ENCODE assay signal across 24 mouse cellular contexts in the genomic region with DNA sequence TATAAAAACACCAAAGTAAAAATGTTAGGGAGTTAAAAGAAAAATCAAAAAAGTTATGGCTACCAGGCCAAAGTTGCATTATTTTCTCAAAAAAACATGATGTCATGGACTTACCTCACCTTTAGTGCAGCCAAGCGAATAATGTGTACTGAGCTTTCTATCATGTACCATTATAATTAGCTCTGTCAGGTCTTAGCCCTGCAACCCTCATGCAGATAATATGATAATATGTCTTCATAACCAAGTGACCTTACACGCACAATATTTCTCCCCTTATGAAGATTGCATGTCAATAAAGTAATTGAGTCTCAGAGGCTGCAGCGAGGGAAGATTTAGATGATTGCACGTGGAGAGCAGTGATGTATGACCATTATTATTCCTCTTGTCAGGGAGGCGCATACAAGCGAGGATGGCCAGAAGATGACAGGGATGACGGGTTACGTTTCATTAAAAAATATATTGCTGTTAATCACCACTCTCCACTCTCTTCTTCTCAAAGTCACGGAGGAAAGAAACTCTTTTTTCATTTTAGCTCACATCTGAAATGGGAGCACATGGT.
A peak's percentile ranks its signal among the peaks of the same experiment; 100 is the strongest.
DNase-seq lines count a peak whose midpoint lies in the region; ATAC-seq and TF ChIP-seq lines count a peak whose summit lies in the region.
"Had no signal": no experiment of that assay in that cellular context is flagged by ENCODE, and none has a peak within 500 bp of the region (broad histone marks: within the 10 kb centered on the region; RNA-seq: fewer than 3 reads in every experiment).

No protein-coding gene starts in this region.

- H3K27ac ChIP-seq in heart, embryonic 10.5 days: no peak overlapping the region
- 0 out of 2 replicates have a peak overlapping the region, but pooled peaks have one; percentile 19 for H3K27ac ChIP-seq in kidney, embryonic 15.5 days
- H3K27ac ChIP-seq in kidney, embryonic 14.5 days (ENCODE audit: low read depth, low read length): no peak overlapping the region
- no peak overlapping the region for H3K27ac ChIP-seq in hindbrain, embryonic 14.5 days
- peak overlapping the region; percentile 17; the same call in 1 of the 2 replicates for H3K27ac ChIP-seq in stomach, embryonic 14.5 days (ENCODE audit: low read length)
- H3K27ac ChIP-seq in left cerebral cortex, adult 2 months: no peak overlapping the region
- H3K27ac ChIP-seq: forebrain, embryonic 10.5 days; gastrocnemius, adult 2 months had no signal

- no peak for TF ChIP-seq CTCF in left cerebral cortex, adult 2 months (IDR thresholded peaks at IDR 0.05)

- H3K4me3 ChIP-seq in heart, embryonic 10.5 days: no peak overlapping the region
- no peak overlapping the region for H3K4me3 ChIP-seq in kidney, embryonic 15.5 days (replicated peaks)
- H3K4me3 ChIP-seq in kidney, embryonic 14.5 days (ENCODE audit: low read length): no peak overlapping the region
- H3K4me3 ChIP-seq in hindbrain, embryonic 14.5 days (replicated peaks; ENCODE audit: low read length): no peak overlapping the region
- H3K4me3 ChIP-seq in stomach, embryonic 14.5 days (ENCODE audit: low read depth, low read length): no peak overlapping the region
- H3K4me3 ChIP-seq in left cerebral cortex, adult 2 months: no peak overlapping the region
- H3K4me3 ChIP-seq: embryonic facial prominence, embryonic 15.5 days; erythroblast, embryonic 14.5 days; forebrain, embryonic 10.5 days; gastrocnemius, adult 2 months had no signal

- H3K36me3 ChIP-seq in heart, embryonic 10.5 days: no peaks in the 10 kb centered on the region
- no peaks in the 10 kb centered on the region for H3K36me3 ChIP-seq in kidney, embryonic 15.5 days
- H3K36me3 ChIP-seq in kidney, embryonic 14.5 days (ENCODE audit: control insufficient read depth, insufficient read depth, low read length): no peaks in the 10 kb centered on the region
- H3K36me3 ChIP-seq in hindbrain, embryonic 14.5 days (replicated peaks; ENCODE audit: control insufficient read depth, insufficient read depth): no peaks in the 10 kb centered on the region
- H3K36me3 ChIP-seq in stomach, embryonic 14.5 days (ENCODE audit: control insufficient read depth, insufficient read depth, low read length): no peaks in the 10 kb centered on the region
- H3K36me3 ChIP-seq: embryonic facial prominence, embryonic 15.5 days; forebrain, embryonic 10.5 days; G1E had no signal

- WGBS in heart, embryonic 10.5 days: 89% methylated on average over 9 of the region's 9 CpGs
- WGBS in kidney, embryonic 15.5 days: 67% methylated on average over 9 of the region's 9 CpGs
- 65% methylated on average over 9 of the region's 9 CpGs for WGBS in kidney, embryonic 14.5 days
- 52% methylated on average over 9 of the region's 9 CpGs for WGBS in hindbrain, embryonic 14.5 days
- 70% methylated on average over 9 of the region's 9 CpGs for WGBS in stomach, embryonic 14.5 days

- no peaks in the 10 kb centered on the region for H3K4me1 ChIP-seq in heart, embryonic 10.5 days
- no peaks in the 10 kb centered on the region; the same call in 1 of the 2 replicates for H3K4me1 ChIP-seq in kidney, embryonic 15.5 days
- no peaks in the 10 kb centered on the region for H3K4me1 ChIP-seq in kidney, embryonic 14.5 days (ENCODE audit: control insufficient read depth, insufficient read depth, low read length)
- no peaks in the 10 kb centered on the region for H3K4me1 ChIP-seq in hindbrain, embryonic 14.5 days (replicated peaks; ENCODE audit: control insufficient read depth, insufficient read depth, low read length)
- peaks cover 14% of the 10 kb centered on the region for H3K4me1 ChIP-seq in stomach, embryonic 14.5 days (ENCODE audit: control insufficient read depth, insufficient read depth, low read length)

- no peak for ATAC-seq in kidney, embryonic 15.5 days (replicated peaks; ENCODE audit: low FRiP score)
- ATAC-seq in kidney, embryonic 14.5 days (ENCODE audit: low FRiP score, low TSS enrichment): no peak
- ATAC-seq in hindbrain, embryonic 14.5 days (ENCODE audit: low FRiP score): peak; percentile 53; the same call in 1 of the 2 replicates
- ATAC-seq in stomach, embryonic 14.5 days (ENCODE audit: insufficient number of reproducible peaks, insufficient read depth, low FRiP score, low read depth): no peak
- ATAC-seq: CD4-positive, CD25-positive, alpha-beta regulatory T cell, adult 4 months; forebrain, embryonic 14.5 days had no signal

- DNase-seq in heart, adult 11 months: peak; percentile 10
- no peak for DNase-seq in heart, embryonic 10.5 days (ENCODE audit: low spot score)
- DNase-seq in hindbrain, embryonic 14.5 days (ENCODE audit: low spot score): peak; percentile 44
- no peak for DNase-seq in testis, postnatal 14 days (ENCODE audit: low spot score)
- no peak for DNase-seq in left cerebral cortex, adult 2 months (ENCODE audit: extremely low spot score in 1 of 2, low spot score in 2 of 2)
- DNase-seq: adrenal gland, postnatal 10 days; B cell, adult 2 months; cerebellum, adult 11 months; cerebellum, adult 8-10 months; cerebellum, postnatal 14 days; embryo, embryonic 11 days; gastrocnemius, adult 2 months; gastrocnemius, postnatal 25 days; heart, postnatal 10 days; heart, postnatal 4 days had no signal

- no peak overlapping the region for H3K9ac ChIP-seq in kidney, embryonic 15.5 days
- no peak overlapping the region for H3K9ac ChIP-seq in kidney, embryonic 14.5 days (ENCODE audit: low read depth, low read length)
- no peak overlapping the region for H3K9ac ChIP-seq in hindbrain, embryonic 14.5 days
- no peak overlapping the region for H3K9ac ChIP-seq in stomach, embryonic 14.5 days (replicated peaks; ENCODE audit: low read depth, low read length)
- H3K9ac ChIP-seq: embryonic facial prominence, embryonic 15.5 days had no signal

- intact Hi-C loops in left cerebral cortex, adult 2 months (cut with DNase I): no loop called here

- H3K4me2 ChIP-seq in kidney, embryonic 15.5 days: no peak overlapping the region
- H3K4me2 ChIP-seq in kidney, embryonic 14.5 days (replicated peaks; ENCODE audit: low read depth, low read length): no peak overlapping the region
- H3K4me2 ChIP-seq in hindbrain, embryonic 14.5 days (replicated peaks): no peak overlapping the region
- H3K4me2 ChIP-seq in stomach, embryonic 14.5 days (replicated peaks; ENCODE audit: low read depth, low read length): no peak overlapping the region
- H3K4me2 ChIP-seq: embryonic facial prominence, embryonic 15.5 days had no signal

- no peaks in the 10 kb centered on the region for H3K27me3 ChIP-seq in heart, embryonic 10.5 days (ENCODE audit: insufficient read depth, poor library complexity, severe bottlenecking)
- no peaks in the 10 kb centered on the region for H3K27me3 ChIP-seq in kidney, embryonic 15.5 days
- no peaks in the 10 kb centered on the region for H3K27me3 ChIP-seq in kidney, embryonic 14.5 days (ENCODE audit: control insufficient read depth, insufficient read depth, low read length)
- H3K27me3 ChIP-seq in hindbrain, embryonic 14.5 days (ENCODE audit: control insufficient read depth, insufficient read depth, low read length): no peaks in the 10 kb centered on the region
- no peaks in the 10 kb centered on the region for H3K27me3 ChIP-seq in stomach, embryonic 14.5 days (ENCODE audit: control insufficient read depth, insufficient read depth, low read length)
- H3K27me3 ChIP-seq: embryonic facial prominence, embryonic 15.5 days had no signal

- H3K9me3 ChIP-seq in heart, embryonic 10.5 days: no peaks in the 10 kb centered on the region
- H3K9me3 ChIP-seq in kidney, embryonic 15.5 days (replicated peaks): no peaks in the 10 kb centered on the region
- no peaks in the 10 kb centered on the region for H3K9me3 ChIP-seq in kidney, embryonic 14.5 days (ENCODE audit: control insufficient read depth, low read length)
- no peaks in the 10 kb centered on the region; the same call in 1 of the 2 replicates for H3K9me3 ChIP-seq in hindbrain, embryonic 14.5 days (ENCODE audit: control insufficient read depth, low read length)
- H3K9me3 ChIP-seq in stomach, embryonic 14.5 days (ENCODE audit: control insufficient read depth, low read depth, low read length): no peaks in the 10 kb centered on the region
- H3K9me3 ChIP-seq: embryonic facial prominence, embryonic 15.5 days; forebrain, embryonic 10.5 days; G1E had no signal

Comparison
In these comparisons a context has a peak if more than half of its experiments do, and no peak if none do; other contexts are left out.
1. DNase-seq: peak in heart, adult 11 months (single experiment) and hindbrain, embryonic 14.5 days (single experiment); none in heart, embryonic 10.5 days (single experiment), testis, postnatal 14 days (single experiment) and left cerebral cortex, adult 2 months (0 of 2).
2. H3K27ac ChIP-seq: peak in kidney, embryonic 15.5 days (single experiment) and stomach, embryonic 14.5 days (single experiment); none in heart, embryonic 10.5 days (single experiment), kidney, embryonic 14.5 days (single experiment), hindbrain, embryonic 14.5 days (single experiment) and left cerebral cortex, adult 2 months (single experiment).